Mouse (Mus musculus) E14TG2a.4 (cell line): Measurements from ENCODE around the gene Sowahb.

ENCODE experiments used
- CTCF ChIP-seq: conservative IDR thresholded peaks from 2 replicates; pipeline ENCODE4 v1.5.1; 2014; ENCODE audit warnings: low read length
- NANOG ChIP-seq: IDR thresholded peaks from 2 replicates; pipeline ENCODE4 v1.6.1; 2014; ENCODE audit warnings: borderline replicate concordance, low read length, mixed read lengths

DNA sequence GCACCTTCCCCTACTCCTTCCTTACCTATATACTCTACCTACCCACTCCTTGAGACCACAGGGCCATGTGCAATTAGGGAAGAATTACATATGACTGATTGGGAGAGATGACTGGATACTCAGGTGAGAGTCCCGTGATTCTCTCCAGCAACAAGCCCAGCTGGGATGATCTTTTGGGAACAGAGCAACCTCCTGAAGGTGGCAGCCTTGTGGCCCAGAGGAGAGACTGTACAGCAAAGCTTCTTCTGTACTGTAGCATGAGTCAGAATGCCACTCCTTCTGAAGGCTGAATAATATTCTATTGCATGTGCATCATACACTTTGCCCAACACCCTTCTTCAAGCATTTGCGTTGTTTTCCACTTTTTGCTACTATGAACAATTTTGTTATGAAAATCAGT is 42.2 kb downstream of the Sowahb start:
- TF ChIP-seq CTCF (no peak), NANOG (no peak)
